Mouse (Mus musculus): ENCODE results near the gene Fyco1.
A peak's percentile ranks its signal among the peaks of the same experiment; 100 is the strongest.
"Not testable (repeated sequence)": the region's sequence is repeated elsewhere in the genome, so short reads cannot be mapped to it uniquely, and the experiment has no call there.

Gene Fyco1

GRCm38 (mm10) chr9:123814326-123814725 is 37.4 kb downstream of the Fyco1 start:
- no peak for DNase-seq

- DNase-seq, result no peak
Observed at GRCm38 (mm10) chr9:123811831-123812230, 39.9 kb downstream of the Fyco1 start.

- no peak for DNase-seq
Observed at GRCm38 (mm10) chr9:123808583-123808982, 43.1 kb downstream of the Fyco1 start.

- no peak for DNase-seq
Observed at GRCm38 (mm10) chr9:123806267-123806666, 45.4 kb downstream of the Fyco1 start, which contains the start of gene Cxcr6. TSS of gene Cxcr6 (plus strand) at chr9:123806475.

GRCm38 (mm10) chr9:123805241-123805640 is 46.5 kb downstream of the Fyco1 start:
- no peak for DNase-seq

GRCm38 (mm10) chr9:123802896-123803295 is 48.8 kb downstream of the Fyco1 start:
- DNase-seq, result no peak

- no peak for DNase-seq
Observed at GRCm38 (mm10) chr9:123802421-123802820, 49.3 kb downstream of the Fyco1 start.

- no peak for DNase-seq
Observed at GRCm38 (mm10) chr9:123801527-123801926, 50.2 kb downstream of the Fyco1 start.

- peak; percentile 15 for DNase-seq
Observed at GRCm38 (mm10) chr9:123796174-123796573, 55.5 kb downstream of the Fyco1 start.

- no peak for DNase-seq
Observed at GRCm38 (mm10) chr9:123788855-123789529, 62.7 kb downstream of the Fyco1 start.

GRCm38 (mm10) chr9:123773299-123773698 is 78.4 kb downstream of the Fyco1 start:
- DNase-seq, result not testable (repeated sequence)

- no peak for DNase-seq
Observed at GRCm38 (mm10) chr9:123769532-123769931, 82.2 kb downstream of the Fyco1 start.

GRCm38 (mm10) chr9:123768443-123768842 is 83.3 kb downstream of the Fyco1 start:
- no peak for DNase-seq

- no peak for DNase-seq
Observed at GRCm38 (mm10) chr9:123766996-123767395, 84.7 kb downstream of the Fyco1 start.

- DNase-seq, result no peak
Observed at GRCm38 (mm10) chr9:123763771-123764170, 87.9 kb downstream of the Fyco1 start.

- DNase-seq, result no peak
Observed at GRCm38 (mm10) chr9:123762886-123763285, 88.8 kb downstream of the Fyco1 start.

- DNase-seq, result no peak
Observed at GRCm38 (mm10) chr9:123760806-123761205, 90.9 kb downstream of the Fyco1 start.

GRCm38 (mm10) chr9:123758645-123759044 is 93.1 kb downstream of the Fyco1 start:
- no peak for DNase-seq

GRCm38 (mm10) chr9:123758156-123758555 is 93.5 kb downstream of the Fyco1 start:
- no peak for DNase-seq

- DNase-seq, result no peak
Observed at GRCm38 (mm10) chr9:123757326-123757725, 94.4 kb downstream of the Fyco1 start.

GRCm38 (mm10) chr9:123756752-123757151 is 94.9 kb downstream of the Fyco1 start:
- DNase-seq, result no peak

- DNase-seq, result peak; percentile 4
Observed at GRCm38 (mm10) chr9:123754333-123754732, 97.4 kb downstream of the Fyco1 start.

GRCm38 (mm10) chr9:123749687-123750086 is 102.0 kb downstream of the Fyco1 start:
- not testable (repeated sequence) for DNase-seq

GRCm38 (mm10) chr9:123740799-123741198 is 110.9 kb downstream of the Fyco1 start:
- no peak for DNase-seq
